Mouse (Mus musculus) CD4-positive helper T cell, adult 2 months (primary cell): ENCODE results near the gene Tead3.
"Not testable (repeated sequence)": the region's sequence is repeated elsewhere in the genome, so short reads cannot be mapped to it uniquely, and the experiment has no call there.

Experiments
- DNase-seq: peaks from one replicate; pipeline ENCODE4 v3.0.0-alpha.2; 2012; ENCODE audit warnings: low read depth, missing footprints, low spot score

Gene Tead3

DNA sequence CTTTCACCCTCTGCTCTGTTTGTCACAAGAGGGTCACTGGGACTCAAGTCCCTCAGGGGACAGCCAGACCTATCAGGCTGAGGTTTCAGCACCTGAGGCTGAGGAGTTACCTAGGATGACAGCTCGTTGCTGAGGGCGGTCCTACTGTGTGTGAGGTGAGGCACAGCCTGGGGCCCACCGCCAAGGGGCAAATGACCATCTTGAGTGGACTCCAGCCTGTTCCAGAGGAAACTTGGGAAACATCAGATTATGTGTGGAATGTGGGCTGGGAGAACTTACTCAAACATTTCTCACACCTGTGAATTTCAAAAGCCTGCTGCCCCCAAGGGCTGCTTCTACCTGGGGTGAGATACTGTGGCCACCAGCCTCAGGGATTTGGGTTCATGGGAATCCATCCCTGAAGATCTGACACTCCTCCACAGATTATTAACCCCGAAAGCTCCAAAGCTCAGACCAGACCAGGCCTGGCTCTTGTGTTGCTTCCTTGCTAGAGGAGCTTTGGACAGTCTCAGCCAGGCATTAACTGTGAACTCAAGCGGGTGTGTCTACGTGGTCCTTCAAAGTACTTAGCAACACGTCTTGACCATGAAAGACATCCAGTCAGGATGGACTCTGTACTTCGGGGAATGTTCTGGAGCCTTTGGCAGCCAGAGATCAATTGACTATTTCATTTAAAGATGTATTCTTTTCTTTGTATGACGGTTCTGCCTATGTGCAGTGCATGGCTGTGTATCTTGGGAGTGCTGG lies 10.1 kb upstream of the Tead3 start:
- no peak for DNase-seq

DNA sequence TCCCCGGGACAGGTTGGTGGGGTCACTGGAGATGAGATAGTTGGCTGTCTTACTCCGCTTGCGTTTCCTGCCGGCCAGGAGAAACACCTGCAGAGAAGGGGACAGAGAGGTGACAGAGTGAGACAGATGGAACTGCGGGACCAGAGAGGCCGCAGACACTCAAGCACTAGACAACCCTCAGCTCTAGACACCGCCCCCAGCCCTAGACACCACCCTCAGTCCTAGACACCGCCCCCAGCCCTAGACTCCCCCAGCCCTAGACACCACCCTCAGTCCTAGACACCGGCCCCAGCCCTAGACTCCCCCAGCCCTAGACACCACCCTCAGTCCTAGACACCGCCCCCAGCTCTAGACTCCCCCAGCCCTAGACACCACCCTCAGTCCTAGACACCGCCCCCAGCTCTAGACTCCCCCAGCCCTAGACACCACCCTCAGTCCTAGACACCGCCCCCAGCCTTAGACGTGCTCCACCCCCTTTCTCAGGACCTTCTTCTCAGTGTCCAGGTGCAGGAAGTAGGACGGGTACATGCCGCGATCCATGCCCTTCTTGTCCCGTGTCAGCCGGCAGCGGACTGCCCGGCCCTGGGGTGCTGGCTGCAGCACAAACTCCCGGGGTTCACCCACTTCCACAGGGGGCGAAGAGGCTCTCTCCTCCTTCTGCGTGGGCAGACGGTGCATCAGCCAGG lies 8.1 kb upstream of the Tead3 start:
- DNase-seq = not testable (repeated sequence)

GRCm38 (mm10) chr17:28355871-28356270 lies 5.3 kb upstream of the Tead3 start:
- DNase-seq = no peak

DNA sequence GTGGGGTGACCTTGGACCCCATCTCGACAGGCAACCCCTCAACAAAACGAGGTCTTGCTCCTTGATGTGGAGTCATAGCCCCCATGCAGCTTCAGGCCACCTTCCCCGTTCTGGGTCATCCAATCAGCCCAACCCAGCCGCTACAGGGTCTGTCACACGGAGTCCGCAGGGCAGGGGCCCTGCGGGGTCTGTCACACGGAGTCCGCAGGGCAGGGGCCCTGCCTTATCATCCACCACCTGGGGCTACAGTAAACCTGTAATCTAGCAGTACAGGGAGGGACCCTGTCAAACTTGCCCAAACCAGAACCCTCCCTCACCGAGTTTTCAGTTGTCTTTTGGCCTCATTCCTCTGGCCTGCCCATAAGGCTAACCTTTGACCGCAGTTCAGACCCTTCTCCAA lies 1.4 kb upstream of the Tead3 start:
- DNase-seq = no peak

DNA sequence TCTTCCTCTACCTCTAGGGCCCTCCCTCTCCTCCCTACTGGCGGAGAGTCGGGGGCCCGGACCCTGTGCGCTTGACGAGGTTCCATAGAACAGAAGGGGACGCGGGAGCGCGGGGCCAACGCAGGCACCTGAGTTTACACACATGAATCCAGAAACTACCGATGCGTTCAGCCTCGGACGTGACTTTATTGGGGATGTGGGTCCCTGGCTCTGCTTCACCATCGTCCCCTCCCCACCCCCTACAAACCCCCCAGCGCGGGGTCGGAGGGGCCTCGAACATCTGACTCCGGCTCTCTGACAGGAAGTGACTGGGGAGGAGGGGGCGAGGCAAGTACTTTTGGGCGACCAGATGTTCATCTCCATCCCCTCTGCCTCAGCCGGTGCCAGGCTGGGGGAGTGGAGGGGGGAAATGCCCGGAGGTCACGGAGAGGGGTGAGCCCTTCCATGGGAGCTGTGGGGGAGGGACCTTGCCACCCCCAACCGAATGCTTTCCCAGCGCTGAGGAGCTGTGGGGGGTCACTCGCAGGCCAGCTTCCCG lies 805 bp upstream of the Tead3 start:
- no peak for DNase-seq

GRCm38 (mm10) chr17:28349901-28350465 lies 634 bp downstream of the Tead3 start:
- DNase-seq = peak; percentile 37

- DNase-seq = no peak
These were observed 1.2 kb downstream of the Tead3 start for GRCm38 (mm10) chr17:28349264-28349880.

GRCm38 (mm10) chr17:28348211-28348610 lies 2.4 kb downstream of the Tead3 start:
- DNase-seq = no peak

DNA sequence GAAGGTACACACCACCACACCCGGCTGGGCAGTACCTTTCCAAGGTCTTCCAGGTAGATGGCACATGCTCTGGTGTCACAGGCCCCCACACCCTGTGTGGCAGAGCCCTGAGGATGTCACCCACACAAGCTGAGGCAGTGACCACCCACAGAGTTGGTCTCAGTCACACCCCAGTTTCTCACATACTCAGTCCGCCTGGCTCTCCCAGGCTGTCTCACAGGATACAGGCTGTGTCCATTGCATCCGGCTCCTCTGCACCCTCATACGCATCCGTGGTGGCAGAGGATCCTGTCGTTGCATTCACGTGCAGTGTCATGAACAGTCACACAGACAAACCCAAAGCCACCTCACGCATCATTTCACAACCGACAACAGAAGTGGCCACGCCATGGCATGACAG lies 3.3 kb downstream of the Tead3 start:
- DNase-seq = no peak

DNA sequence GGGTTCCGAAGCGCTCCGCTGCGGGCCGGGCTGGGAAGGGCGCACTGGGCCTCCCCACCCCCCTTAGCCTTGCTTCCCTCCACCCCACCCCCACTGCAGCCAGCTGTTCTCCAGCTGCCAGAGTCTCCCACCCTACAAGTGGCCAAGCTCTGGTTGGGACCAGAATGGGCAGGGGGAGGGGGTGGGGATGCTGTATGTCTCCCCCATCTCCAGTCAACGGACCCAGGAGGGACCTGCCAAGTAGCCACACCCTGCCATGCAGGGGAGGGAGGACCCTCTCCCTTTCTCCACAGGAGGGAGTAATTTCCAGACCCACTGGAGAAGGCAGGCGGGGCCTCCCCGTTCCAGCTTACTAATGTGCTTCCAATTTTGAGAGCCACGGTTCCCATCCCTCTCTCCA lies 4.7 kb downstream of the Tead3 start:
- no peak for DNase-seq

DNA sequence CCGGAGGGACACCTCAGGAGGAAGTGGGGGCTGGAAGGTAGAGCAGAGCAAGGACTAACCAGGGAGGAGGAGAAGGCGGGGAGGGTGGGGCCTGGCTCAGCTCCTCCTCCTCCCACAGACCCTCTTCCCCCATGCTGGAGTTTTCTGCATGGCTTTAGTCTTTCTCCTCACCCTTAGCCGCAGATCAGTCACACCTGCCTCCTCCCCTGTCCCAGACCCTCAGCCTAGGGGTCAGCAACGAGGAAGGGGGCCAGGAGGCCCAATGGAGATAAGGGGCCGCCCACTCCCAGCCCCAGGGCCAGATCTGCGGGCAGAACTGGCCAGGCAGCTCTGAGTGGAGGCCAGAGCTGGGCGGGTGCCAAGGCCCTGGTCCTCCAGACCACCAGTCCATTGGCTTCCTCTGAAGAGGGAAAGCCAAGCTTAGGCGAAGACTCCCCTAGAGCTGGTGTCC lies 5.3 kb downstream of the Tead3 start:
- DNase-seq = no peak

DNA sequence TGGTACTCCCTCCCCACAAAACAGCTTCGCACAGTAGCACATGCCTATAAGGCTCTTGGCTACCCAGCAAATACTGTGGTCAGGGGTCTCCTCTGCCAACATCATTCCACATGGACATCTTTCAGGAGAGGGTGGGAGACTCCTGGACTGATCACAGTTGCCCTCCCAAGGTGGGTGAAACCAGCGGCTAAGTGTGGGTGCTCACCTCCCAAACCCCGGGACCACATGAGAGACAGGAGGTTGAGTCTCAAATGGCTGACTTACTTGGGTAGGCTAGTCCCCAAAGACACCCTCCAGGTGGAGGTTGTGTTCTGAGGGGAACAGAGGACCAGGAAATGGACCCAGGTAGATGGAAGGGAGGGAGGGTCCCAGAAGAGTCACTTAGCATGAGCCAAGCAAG lies 5.9 kb downstream of the Tead3 start:
- DNase-seq = no peak

- no peak for DNase-seq
These were observed 6.5 kb downstream of the Tead3 start for GRCm38 (mm10) chr17:28344050-28344607.

- DNase-seq = peak; percentile 58
These were observed 9.5 kb downstream of the Tead3 start for GRCm38 (mm10) chr17:28341091-28341490.

GRCm38 (mm10) chr17:28340578-28340977 lies 10.0 kb downstream of the Tead3 start:
- no peak for DNase-seq

GRCm38 (mm10) chr17:28337547-28337946 lies 13.1 kb downstream of the Tead3 start:
- DNase-seq = no peak

GRCm38 (mm10) chr17:28335267-28335666 lies 15.3 kb downstream of the Tead3 start:
- no peak for DNase-seq

DNA sequence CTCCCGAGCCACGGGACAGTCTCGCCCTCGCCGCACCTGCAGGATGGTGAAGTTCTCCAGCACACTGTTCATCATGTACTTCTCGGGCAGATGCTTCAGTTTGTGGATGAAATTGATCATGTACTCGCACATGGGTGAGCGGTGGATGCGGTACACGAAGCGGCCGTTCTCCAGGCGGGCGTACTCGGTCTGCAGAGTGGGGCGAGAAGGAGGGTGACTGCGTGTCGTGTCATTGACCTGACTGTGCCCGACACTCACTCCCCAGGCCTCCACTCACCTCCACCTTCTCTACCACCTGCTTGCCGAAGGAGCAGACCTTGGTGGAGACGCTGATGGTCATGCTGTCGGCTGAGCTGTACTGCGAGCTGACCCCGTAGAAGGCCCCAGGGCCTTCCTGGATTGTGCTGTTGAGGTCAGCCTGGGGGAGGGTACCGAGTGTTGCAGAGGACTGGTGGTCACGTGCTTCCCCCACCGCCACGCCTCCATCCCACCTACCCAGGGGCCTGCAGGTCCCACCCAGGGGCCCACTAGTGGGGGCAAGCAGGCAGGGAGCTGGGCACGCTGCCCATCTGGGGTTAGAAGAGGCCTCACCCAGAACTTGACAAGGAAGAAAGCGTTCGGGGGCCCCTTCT lies 17.6 kb downstream of the Tead3 start:
- DNase-seq = no peak

- no peak for DNase-seq
These were observed 18.3 kb downstream of the Tead3 start for GRCm38 (mm10) chr17:28332113-28332914.
